Mouse (Mus musculus): ENCODE measurements around the gene Kcnj2.

GRCm38 (mm10) chr11:111065635-111066298, at the start of gene Kcnj2:
- TF ChIP-seq CTCF (IDR thresholded peaks at IDR 0.05; ENCODE audit: low read depth) = peak; percentile 37; the same call in 1 of the 2 replicates
- TF ChIP-seq EP300 (optimal IDR thresholded peaks at IDR 0.05) = no peak
